Mouse (Mus musculus): ENCODE results near the gene Sinhcaf. TPM values are rescaled to one million over a fixed set of nuclear protein-coding genes. Genes with fewer than 3 reads are reported as not detected.

Gene Sinhcaf
- polyA plus RNA-seq, 1 experiment from 2014 or later, result 79.5 TPM

- no peak for DNase-seq (ENCODE audit: low spot score)
These were observed 72.4 kb downstream of the Sinhcaf start for GRCm38 (mm10) chr6:148873911-148874310.

Other genes with a start within 250 kb of the Sinhcaf start
- 13.4 and 13.7 TPM in 2 replicates for gene Ipo8, start 115.0 kb downstream of the Sinhcaf start, polyA plus RNA-seq (2015; fragmentation: Nextera tagmentation; extraction: Ambion mirVana)
- gene Caprin2, start 50.2 kb downstream of the Sinhcaf start, polyA plus RNA-seq (2015; fragmentation: Nextera tagmentation; extraction: Ambion mirVana), result 7.2 and 7.6 TPM in 2 replicates
- 1.3 and 1.8 TPM in 2 replicates for gene Dennd5b, start 155.2 kb upstream of the Sinhcaf start, polyA plus RNA-seq (2015; fragmentation: Nextera tagmentation; extraction: Ambion mirVana)
- gene Gm10203, start 183.7 kb upstream of the Sinhcaf start, polyA plus RNA-seq (2015; fragmentation: Nextera tagmentation; extraction: Ambion mirVana), result not detected in 2 replicates
- gene Etfbkmt, start 193.4 kb upstream of the Sinhcaf start, polyA plus RNA-seq (2015; fragmentation: Nextera tagmentation; extraction: Ambion mirVana), result 12.2 and 13.3 TPM in 2 replicates
- 23.8 and 26.7 TPM in 2 replicates for gene Amn1, start 242.2 kb upstream of the Sinhcaf start, polyA plus RNA-seq (2015; fragmentation: Nextera tagmentation; extraction: Ambion mirVana)